In the genomic region with DNA sequence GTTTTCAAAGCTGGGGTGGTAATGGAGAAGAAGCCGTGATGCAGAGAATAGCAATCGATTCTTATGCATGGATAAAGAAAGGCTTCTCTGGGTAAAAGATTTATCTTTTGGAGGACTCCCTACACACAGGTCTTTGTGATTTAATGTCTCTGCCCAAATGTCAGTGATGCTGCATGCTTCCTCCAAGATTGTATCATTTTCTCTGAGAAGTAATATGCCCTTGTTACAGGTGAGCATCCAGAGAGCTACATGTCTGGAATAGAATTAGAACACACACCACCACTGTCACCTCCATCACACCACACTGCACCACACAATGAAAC, we compare ENCODE assay signal across 17 mouse cellular contexts.
DNase-seq lines count a peak whose midpoint lies in the region; ATAC-seq lines count a peak whose summit lies in the region.
"Had no signal": no experiment of that assay in that cellular context is flagged by ENCODE, and none has a peak within 500 bp of the region (broad histone marks: within the 10 kb centered on the region; RNA-seq: fewer than 3 reads in every experiment).

No protein-coding gene starts in this region.

- no peak for ATAC-seq in forebrain, embryonic 11.5 days (replicated peaks; ENCODE audit: low FRiP score)
- 0 out of 2 replicates have a peak, but pooled peaks have one; percentile 6 for ATAC-seq in forebrain, embryonic 14.5 days
- no peak; the same call in 1 of the 2 replicates for ATAC-seq in hindbrain, embryonic 16.5 days
- ATAC-seq in neural tube, embryonic 12.5 days (ENCODE audit: low FRiP score, low read depth) = no peak; the same call in 1 of the 2 replicates
- ATAC-seq: CD4-positive, CD25-positive, alpha-beta regulatory T cell, adult 4 months; intestine, embryonic 16.5 days had no signal

- H3K4me3 ChIP-seq in forebrain, embryonic 10.5 days = no peak overlapping the region
- H3K4me3 ChIP-seq in forebrain, embryonic 11.5 days (ENCODE audit: low read depth, low read length) = no peak overlapping the region
- H3K4me3 ChIP-seq in forebrain, embryonic 14.5 days (ENCODE audit: low read depth, low read length) = no peak overlapping the region
- H3K4me3 ChIP-seq in hindbrain, embryonic 16.5 days (ENCODE audit: low read length) = no peak overlapping the region
- no peak overlapping the region for H3K4me3 ChIP-seq in neural tube, embryonic 12.5 days
- H3K4me3 ChIP-seq: embryonic facial prominence, embryonic 10.5 days had no signal

- WGBS in forebrain, embryonic 10.5 days = 48% methylated on average over 2 of the region's 2 CpGs
- WGBS in forebrain, embryonic 11.5 days = 27% methylated on average over 2 of the region's 2 CpGs
- WGBS in forebrain, embryonic 14.5 days = 3% methylated on average over 2 of the region's 2 CpGs
- 21% methylated on average over 2 of the region's 2 CpGs for WGBS in hindbrain, embryonic 16.5 days
- 12% methylated on average over 2 of the region's 2 CpGs for WGBS in neural tube, embryonic 12.5 days

- no peak overlapping the region for H3K4me2 ChIP-seq in forebrain, embryonic 11.5 days (ENCODE audit: low read depth, low read length, severe bottlenecking)
- H3K4me2 ChIP-seq in forebrain, embryonic 14.5 days (ENCODE audit: low read length) = no peak overlapping the region; the same call in 1 of the 2 replicates
- no peak overlapping the region for H3K4me2 ChIP-seq in hindbrain, embryonic 16.5 days (ENCODE audit: low read length)
- H3K4me2 ChIP-seq in neural tube, embryonic 12.5 days (replicated peaks) = no peak overlapping the region
- H3K4me2 ChIP-seq: heart, embryonic 11.5 days had no signal

- peak overlapping the region; percentile 65 for H3K27ac ChIP-seq in forebrain, embryonic 10.5 days
- H3K27ac ChIP-seq in forebrain, embryonic 11.5 days (ENCODE audit: low read depth, low read length) = no peak overlapping the region
- peak overlapping the region; percentile 63; the same call in 1 of the 2 replicates for H3K27ac ChIP-seq in forebrain, embryonic 14.5 days (ENCODE audit: low read depth, low read length)
- no peak overlapping the region for H3K27ac ChIP-seq in hindbrain, embryonic 16.5 days (ENCODE audit: low read depth, low read length)
- peak overlapping the region; percentile 57; the same call in 1 of the 2 replicates for H3K27ac ChIP-seq in neural tube, embryonic 12.5 days
- H3K27ac ChIP-seq: embryonic facial prominence, embryonic 10.5 days had no signal

- no peaks in the 10 kb centered on the region for H3K27me3 ChIP-seq in forebrain, embryonic 10.5 days (ENCODE audit: poor library complexity, severe bottlenecking)
- H3K27me3 ChIP-seq in forebrain, embryonic 11.5 days (ENCODE audit: control insufficient read depth, insufficient read depth, low read length) = no peaks in the 10 kb centered on the region
- H3K27me3 ChIP-seq in forebrain, embryonic 14.5 days (replicated peaks; ENCODE audit: control insufficient read depth, insufficient read depth, low read length) = no peaks in the 10 kb centered on the region
- no peaks in the 10 kb centered on the region for H3K27me3 ChIP-seq in hindbrain, embryonic 16.5 days (replicated peaks; ENCODE audit: control insufficient read depth, insufficient read depth, low read length)
- no peaks in the 10 kb centered on the region for H3K27me3 ChIP-seq in neural tube, embryonic 12.5 days (replicated peaks)

- no peak overlapping the region for H3K9ac ChIP-seq in forebrain, embryonic 11.5 days (ENCODE audit: low read length)
- H3K9ac ChIP-seq in forebrain, embryonic 14.5 days (ENCODE audit: low read length) = no peak overlapping the region
- peak overlapping the region; percentile 25; the same call in 1 of the 2 replicates for H3K9ac ChIP-seq in hindbrain, embryonic 16.5 days (ENCODE audit: low read depth, low read length)
- no peak overlapping the region for H3K9ac ChIP-seq in neural tube, embryonic 12.5 days

- no peaks in the 10 kb centered on the region for H3K9me3 ChIP-seq in forebrain, embryonic 10.5 days
- H3K9me3 ChIP-seq in forebrain, embryonic 11.5 days (ENCODE audit: control insufficient read depth, low read length) = no peaks in the 10 kb centered on the region
- H3K9me3 ChIP-seq in forebrain, embryonic 14.5 days (replicated peaks; ENCODE audit: control insufficient read depth, low read length) = no peaks in the 10 kb centered on the region
- H3K9me3 ChIP-seq in hindbrain, embryonic 16.5 days (ENCODE audit: control insufficient read depth, low read length) = no peaks in the 10 kb centered on the region
- no peaks in the 10 kb centered on the region for H3K9me3 ChIP-seq in neural tube, embryonic 12.5 days
- H3K9me3 ChIP-seq: embryonic facial prominence, embryonic 10.5 days had no signal

- DNase-seq in forebrain, embryonic 10.5 days (ENCODE audit: extremely low spot score, low spot score) = no peak
- DNase-seq in forebrain, embryonic 11.5 days (ENCODE audit: low spot score) = no peak
- no peak for DNase-seq in forebrain, embryonic 14.5 days (ENCODE audit: low spot score)
- no peak for DNase-seq in layer of hippocampus, postnatal 36 days
- DNase-seq in thymus, postnatal 4 days = no peak
- no peak for DNase-seq in heart, adult 18-20 months
- DNase-seq: adrenal gland, postnatal 36 days; cerebellum, adult 2 months; gastrocnemius, postnatal 36 days; lung, adult 18-20 months had no signal

- H3K4me1 ChIP-seq in forebrain, embryonic 10.5 days = peaks cover 30% of the 10 kb centered on the region
- H3K4me1 ChIP-seq in forebrain, embryonic 11.5 days (replicated peaks; ENCODE audit: control insufficient read depth, insufficient read depth, low read length) = peaks cover 3% of the 10 kb centered on the region; the same call in 1 of the 2 replicates
- H3K4me1 ChIP-seq in forebrain, embryonic 14.5 days (ENCODE audit: control insufficient read depth, insufficient read depth, low read length) = peaks cover 10% of the 10 kb centered on the region
- peaks cover 5% of the 10 kb centered on the region; the same call in 1 of the 2 replicates for H3K4me1 ChIP-seq in hindbrain, embryonic 16.5 days (ENCODE audit: control insufficient read depth, insufficient read depth, low read depth, low read length)
- H3K4me1 ChIP-seq in neural tube, embryonic 12.5 days = peaks cover 14% of the 10 kb centered on the region

- H3K36me3 ChIP-seq in forebrain, embryonic 10.5 days (replicated peaks) = no peaks in the 10 kb centered on the region
- no peaks in the 10 kb centered on the region for H3K36me3 ChIP-seq in forebrain, embryonic 11.5 days (ENCODE audit: control insufficient read depth, insufficient read depth, low read length)
- no peaks in the 10 kb centered on the region for H3K36me3 ChIP-seq in forebrain, embryonic 14.5 days (ENCODE audit: control insufficient read depth, insufficient read depth, low read length)
- no peaks in the 10 kb centered on the region for H3K36me3 ChIP-seq in hindbrain, embryonic 16.5 days (ENCODE audit: control insufficient read depth, insufficient read depth, low read length)
- H3K36me3 ChIP-seq in neural tube, embryonic 12.5 days = no peaks in the 10 kb centered on the region
- H3K36me3 ChIP-seq: embryonic facial prominence, embryonic 10.5 days; G1E had no signal

Comparison
In these comparisons a context has a peak if more than half of its experiments do, and no peak if none do; other contexts are left out.
1. H3K27ac ChIP-seq: peak in forebrain, embryonic 10.5 days (single experiment), forebrain, embryonic 14.5 days (single experiment) and neural tube, embryonic 12.5 days (single experiment); none in forebrain, embryonic 11.5 days (single experiment) and hindbrain, embryonic 16.5 days (single experiment).